Mouse (Mus musculus) intestine, embryonic 16.5 days (tissue): ENCODE results near the gene Trim62. TPM values are rescaled to one million over a fixed set of nuclear protein-coding genes. Genes with fewer than 3 reads are reported as not detected.

Experiments used
- ATAC-seq: fragments of 200-750 bp; cut with Nextera tagmentation; 2 replicates; pipeline ENCODE4 v1.8.0; 2017; ENCODE audit warnings: moderate TSS enrichment, moderate library complexity
- H3K27ac ChIP-seq: fragments of 300-500 bp; sonication (generic); 2 replicates; pipeline ENCODE4 v1.5.1; 2014; ENCODE audit warnings: mild to moderate bottlenecking, low read length
- H3K27me3 ChIP-seq: fragments of 300-500 bp; sonication (generic); replicated peaks from 2 replicates; pipeline ENCODE4 v1.6.1; 2014; ENCODE audit warnings: low read length, control low read depth, mixed read lengths; ENCODE audit not compliant: control insufficient read depth, insufficient read depth
- H3K36me3 ChIP-seq: fragments of 300-500 bp; sonication (generic); 2 replicates; pipeline ENCODE4 v1.6.1; 2014; ENCODE audit warnings: low read length, control low read depth; ENCODE audit not compliant: control insufficient read depth, insufficient read depth
- H3K4me1 ChIP-seq: fragments of 300-500 bp; sonication (generic); 2 replicates; pipeline ENCODE4 v1.6.1; 2014; ENCODE audit warnings: low read length, control low read depth, mixed read lengths; ENCODE audit not compliant: control insufficient read depth, insufficient read depth
- H3K4me2 ChIP-seq: fragments of 300-500 bp; sonication (generic); 2 replicates; pipeline ENCODE4 v1.6.1; 2014; ENCODE audit warnings: low read depth, low read length, control low read depth
- H3K4me3 ChIP-seq: fragments of 300-500 bp; sonication (generic); 2 replicates; pipeline ENCODE4 v1.5.1; 2014; ENCODE audit warnings: mild to moderate bottlenecking, low read length
- H3K9ac ChIP-seq: fragments of 300-500 bp; sonication (generic); 2 replicates; pipeline ENCODE4 v1.6.1; 2014; ENCODE audit warnings: low read depth, low read length
- H3K9me3 ChIP-seq: fragments of 300-500 bp; sonication (generic); 2 replicates; pipeline ENCODE4 v1.6.1; 2016; ENCODE audit warnings: low read length, control low read depth; ENCODE audit not compliant: control insufficient read depth
- WGBS: fragments of 180-500 bp; shearing (Covaris S2); extraction: QIAGEN DNeasy Blood & Tissue Kit; methylation state at CpG from one replicate; pipeline ENCODE4 v1.1.7; 2014; 5-methylcytosine and 5-hydroxymethylcytosine counted together
- polyA plus RNA-seq: library from polyadenylated mRNA; unstranded; fragments of >200 nt; fragmentation: Nextera tagmentation; extraction: Ambion mirVana; gene quantifications from 2 replicates; pipeline ENCODE4 v1.2.1, GENCODE M21; 2015

The Trim62 gene
- polyA plus RNA-seq, 1 experiment from 2014 or later: 2.2 TPM

- Histone ChIP-seq H3K4me3 (no peak overlapping the region), H3K4me1 (peaks cover 9% of the 10 kb centered on the region), H3K9me3 (no peaks in the 10 kb centered on the region), H3K27ac (no peak overlapping the region), H3K27me3 (peaks cover 4% of the 10 kb centered on the region; the same call in 1 of the 2 replicates), H3K36me3 (no peaks in the 10 kb centered on the region), H3K4me2 (no peak overlapping the region), H3K9ac (no peak overlapping the region)
- 20% methylated on average over 13 of the region's 13 CpGs for WGBS
- no peak for ATAC-seq
Observed at GRCm38 (mm10) chr4:128878901-128879491, 4.4 kb upstream of the Trim62 start.

DNA sequence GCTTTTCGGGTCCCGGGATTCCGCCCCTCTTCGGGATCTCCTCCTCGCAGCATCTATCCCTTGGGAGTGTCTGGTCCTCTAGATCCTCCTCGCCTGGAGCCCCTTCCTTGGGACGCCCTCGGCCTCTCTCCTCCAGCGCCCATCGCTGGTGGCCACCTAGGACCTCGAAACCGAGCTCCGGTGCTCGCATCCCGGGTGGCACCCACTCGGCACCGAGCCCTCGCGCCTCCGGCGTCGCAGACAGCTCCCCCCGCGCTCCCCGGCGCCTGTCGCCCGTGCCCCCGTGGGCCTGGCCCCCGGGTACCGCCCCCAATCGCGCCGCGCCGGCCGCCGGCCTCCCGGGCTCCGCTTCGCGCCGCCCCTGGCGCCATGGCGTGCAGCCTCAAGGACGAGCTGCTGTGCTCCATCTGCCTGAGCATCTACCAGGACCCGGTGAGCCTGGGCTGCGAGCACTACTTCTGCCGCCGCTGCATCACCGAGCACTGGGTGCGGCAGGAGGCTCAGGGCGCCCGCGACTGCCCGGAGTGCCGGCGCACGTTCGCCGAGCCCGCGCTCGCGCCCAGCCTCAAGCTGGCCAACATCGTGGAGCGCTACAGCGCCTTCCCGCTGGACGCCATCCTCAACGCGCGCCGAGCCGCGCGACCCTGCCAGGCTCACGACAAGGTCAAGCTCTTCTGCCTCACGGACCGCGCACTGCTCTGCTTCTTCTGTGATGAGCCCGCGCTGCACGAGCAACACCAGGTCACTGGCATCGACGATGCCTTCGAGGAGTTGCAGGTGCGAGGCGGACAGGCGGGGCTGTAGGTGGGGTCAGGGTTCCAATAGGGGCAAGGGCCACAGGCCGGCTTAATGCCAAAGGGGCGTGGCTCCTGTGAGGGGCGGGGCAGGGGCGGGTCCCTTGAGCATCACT lies 676 bp downstream of the Trim62 start:
- Histone ChIP-seq H3K36me3 (0 out of 2 replicates have a peak, but pooled peaks cover 3% of the 10 kb centered on the region), H3K9ac (peak overlapping the region; percentile 71), H3K4me2 (peak overlapping the region; percentile 99), H3K4me3 (peak overlapping the region; percentile 81), H3K9me3 (no peaks in the 10 kb centered on the region), H3K27ac (peak overlapping the region; percentile 45), H3K4me1 (peaks cover 15% of the 10 kb centered on the region), H3K27me3 (peaks cover 14% of the 10 kb centered on the region; the same call in 1 of the 2 replicates)
- peak; percentile 59 for ATAC-seq
- WGBS: under 1% methylated on average over 93 of the region's 94 CpGs

DNA sequence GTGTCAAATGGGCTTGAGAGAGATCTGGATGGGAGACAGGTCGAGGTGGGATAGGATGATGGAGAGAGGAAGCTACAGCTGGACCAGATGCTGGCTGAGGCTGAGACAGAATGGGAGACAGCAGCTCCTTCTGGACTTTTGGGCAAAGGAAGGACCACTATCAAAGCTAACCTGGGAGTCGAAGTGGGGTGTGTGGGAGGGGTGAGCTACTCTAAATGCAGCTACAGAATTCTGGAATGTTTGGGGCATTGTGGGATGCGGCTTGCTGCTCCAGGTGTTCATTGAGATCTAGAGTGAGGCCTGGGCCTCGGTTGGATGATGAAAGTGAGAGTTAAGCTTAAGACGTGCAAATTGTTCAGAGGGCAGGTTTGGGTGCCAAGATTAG lies 1.3 kb downstream of the Trim62 start:
- H3K27me3 ChIP-seq: peaks cover 14% of the 10 kb centered on the region; the same call in 1 of the 2 replicates
- H3K9ac ChIP-seq: peak overlapping the region; percentile 71; the same call in 1 of the 2 replicates
- WGBS: 51% methylated on average over 5 of the region's 5 CpGs
- peak overlapping the region; percentile 81 for H3K4me3 ChIP-seq
- no peaks in the 10 kb centered on the region for H3K9me3 ChIP-seq
- H3K4me2 ChIP-seq: peak overlapping the region; percentile 99
- ATAC-seq: no peak
- H3K36me3 ChIP-seq: 0 out of 2 replicates have a peak, but pooled peaks cover 3% of the 10 kb centered on the region
- peaks cover 12% of the 10 kb centered on the region for H3K4me1 ChIP-seq
- H3K27ac ChIP-seq: no peak overlapping the region

GRCm38 (mm10) chr4:128885540-128885939 lies 2.2 kb downstream of the Trim62 start:
- WGBS: 96% methylated on average over 8 of the region's 8 CpGs
- H3K36me3 ChIP-seq: 0 out of 2 replicates have a peak, but pooled peaks cover 3% of the 10 kb centered on the region
- no peak overlapping the region for H3K4me3 ChIP-seq
- no peak overlapping the region for H3K4me2 ChIP-seq
- H3K4me1 ChIP-seq: peaks cover 12% of the 10 kb centered on the region
- no peaks in the 10 kb centered on the region for H3K9me3 ChIP-seq
- peaks cover 14% of the 10 kb centered on the region; the same call in 1 of the 2 replicates for H3K27me3 ChIP-seq
- H3K27ac ChIP-seq: no peak overlapping the region
- H3K9ac ChIP-seq: no peak overlapping the region
- ATAC-seq: no peak

- 0 out of 2 replicates have a peak, but pooled peaks cover 3% of the 10 kb centered on the region for H3K36me3 ChIP-seq
- 35% methylated on average over 5 of the region's 5 CpGs for WGBS
- no peak overlapping the region for H3K9ac ChIP-seq
- H3K4me2 ChIP-seq: no peak overlapping the region
- no peak for ATAC-seq
- H3K4me3 ChIP-seq: no peak overlapping the region
- H3K4me1 ChIP-seq: peaks cover 12% of the 10 kb centered on the region
- no peaks in the 10 kb centered on the region for H3K9me3 ChIP-seq
- H3K27ac ChIP-seq: no peak overlapping the region
- H3K27me3 ChIP-seq: peaks cover 14% of the 10 kb centered on the region; the same call in 1 of the 2 replicates
Observed at GRCm38 (mm10) chr4:128886571-128886970, 3.2 kb downstream of the Trim62 start.

- 0 out of 2 replicates have a peak, but pooled peaks cover 3% of the 10 kb centered on the region for H3K36me3 ChIP-seq
- no peak for ATAC-seq
- 67% methylated on average over 10 of the region's 10 CpGs for WGBS
- H3K9me3 ChIP-seq: no peaks in the 10 kb centered on the region
- no peak overlapping the region for H3K9ac ChIP-seq
- no peak overlapping the region for H3K27ac ChIP-seq
- H3K4me1 ChIP-seq: peaks cover 12% of the 10 kb centered on the region
- H3K4me2 ChIP-seq: no peak overlapping the region
- peaks cover 10% of the 10 kb centered on the region; the same call in 1 of the 2 replicates for H3K27me3 ChIP-seq
- H3K4me3 ChIP-seq: no peak overlapping the region
Observed at GRCm38 (mm10) chr4:128887026-128887425, 3.6 kb downstream of the Trim62 start.

GRCm38 (mm10) chr4:128887641-128888091 lies 4.3 kb downstream of the Trim62 start:
- Histone ChIP-seq H3K9ac (0 out of 2 replicates have a peak overlapping the region, but pooled peaks have one; percentile 14), H3K9me3 (no peaks in the 10 kb centered on the region), H3K4me1 (peaks cover 12% of the 10 kb centered on the region), H3K27me3 (peaks cover 9% of the 10 kb centered on the region; the same call in 1 of the 2 replicates), H3K4me3 (no peak overlapping the region), H3K4me2 (no peak overlapping the region), H3K27ac (no peak overlapping the region), H3K36me3 (0 out of 2 replicates have a peak, but pooled peaks cover 3% of the 10 kb centered on the region)
- ATAC-seq: no peak
- WGBS: 71% methylated on average over 9 of the region's 9 CpGs

DNA sequence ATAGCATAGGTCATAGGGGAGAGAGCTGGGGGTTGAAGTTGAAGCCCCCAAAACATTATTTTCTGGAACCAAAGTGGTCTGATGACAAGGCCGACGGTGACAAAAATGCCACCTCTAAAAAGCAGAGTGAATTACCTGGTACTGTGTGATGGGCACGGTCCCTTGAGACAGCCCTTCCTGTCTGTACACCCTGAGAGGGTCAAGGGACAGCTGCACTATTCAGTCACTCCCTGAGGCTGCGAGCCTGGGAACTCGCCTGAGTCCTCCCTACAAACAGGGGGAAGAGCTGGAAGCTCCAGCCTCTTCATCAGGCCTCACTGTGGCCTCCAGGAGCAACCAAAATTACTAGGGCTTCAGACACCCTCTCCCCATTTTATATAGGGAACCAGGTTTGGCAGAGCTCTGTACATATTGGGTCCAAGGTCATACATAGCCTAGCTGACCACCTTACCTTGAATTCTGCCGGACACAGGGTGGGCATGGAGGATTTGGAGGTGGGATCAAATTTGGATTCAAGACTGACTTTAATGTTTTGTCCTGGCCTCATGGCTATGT lies 5.1 kb downstream of the Trim62 start:
- WGBS: 90% methylated on average over 6 of the region's 6 CpGs
- Histone ChIP-seq H3K27me3 (peaks cover 9% of the 10 kb centered on the region; the same call in 1 of the 2 replicates), H3K36me3 (0 out of 2 replicates have a peak, but pooled peaks cover 3% of the 10 kb centered on the region), H3K9me3 (no peaks in the 10 kb centered on the region), H3K9ac (0 out of 2 replicates have a peak overlapping the region, but pooled peaks have one; percentile 10), H3K27ac (no peak overlapping the region), H3K4me2 (no peak overlapping the region), H3K4me1 (peaks cover 12% of the 10 kb centered on the region), H3K4me3 (no peak overlapping the region)
- no peak for ATAC-seq
